Mouse (Mus musculus): ENCODE data around the gene Dync1li1.
A peak's percentile ranks its signal among the peaks of the same experiment; 100 is the strongest.
"Not testable (repeated sequence)": the region's sequence is repeated elsewhere in the genome, so short reads cannot be mapped to it uniquely, and the experiment has no call there.

Dync1li1 gene

GRCm38 (mm10) chr9:114673626-114674025 is 15.0 kb upstream of the Dync1li1 start:
- no peak for DNase-seq (ENCODE audit: low read depth, low spot score)

- no peak for DNase-seq (ENCODE audit: low read depth, low spot score)
Observed at GRCm38 (mm10) chr9:114678576-114678975, 10.0 kb upstream of the Dync1li1 start.

GRCm38 (mm10) chr9:114679944-114680343 is 8.6 kb upstream of the Dync1li1 start:
- DNase-seq (ENCODE audit: low read depth, low spot score): no peak

GRCm38 (mm10) chr9:114680531-114680930 is 8.1 kb upstream of the Dync1li1 start:
- DNase-seq (ENCODE audit: low read depth, low spot score): no peak

- DNase-seq (ENCODE audit: low read depth, low spot score): peak; percentile 16
Observed at GRCm38 (mm10) chr9:114682193-114682592, 6.4 kb upstream of the Dync1li1 start.

GRCm38 (mm10) chr9:114686245-114686644 is 2.3 kb upstream of the Dync1li1 start:
- no peak for DNase-seq (ENCODE audit: low read depth, low spot score)

- DNase-seq (ENCODE audit: low read depth, low spot score): no peak
Observed at GRCm38 (mm10) chr9:114687639-114688038, 951 bp upstream of the Dync1li1 start.

- DNase-seq (ENCODE audit: low read depth, low spot score): peak; percentile 58
Observed at GRCm38 (mm10) chr9:114688953-114689407, 390 bp downstream of the Dync1li1 start.

GRCm38 (mm10) chr9:114690119-114690601 is 1.6 kb downstream of the Dync1li1 start:
- DNase-seq (ENCODE audit: low read depth, low spot score): no peak

- no peak for DNase-seq (ENCODE audit: low read depth, low spot score)
Observed at GRCm38 (mm10) chr9:114691112-114691511, 2.5 kb downstream of the Dync1li1 start.

- DNase-seq (ENCODE audit: low read depth, low spot score): not testable (repeated sequence)
Observed at GRCm38 (mm10) chr9:114695662-114696061, 7.1 kb downstream of the Dync1li1 start.

- no peak for DNase-seq (ENCODE audit: low read depth, low spot score)
Observed at GRCm38 (mm10) chr9:114697072-114697471, 8.5 kb downstream of the Dync1li1 start.

- no peak for DNase-seq (ENCODE audit: low read depth, low spot score)
Observed at GRCm38 (mm10) chr9:114697926-114698325, 9.3 kb downstream of the Dync1li1 start.

- no peak for DNase-seq (ENCODE audit: low read depth, low spot score)
Observed at GRCm38 (mm10) chr9:114699262-114699661, 10.7 kb downstream of the Dync1li1 start.

GRCm38 (mm10) chr9:114699882-114700665 is 11.5 kb downstream of the Dync1li1 start:
- no peak for DNase-seq (ENCODE audit: low read depth, low spot score)

- DNase-seq (ENCODE audit: low read depth, low spot score): no peak
Observed at GRCm38 (mm10) chr9:114701031-114701430, 12.4 kb downstream of the Dync1li1 start.

GRCm38 (mm10) chr9:114701921-114702320 is 13.3 kb downstream of the Dync1li1 start:
- no peak for DNase-seq (ENCODE audit: low read depth, low spot score)

- no peak for DNase-seq (ENCODE audit: low read depth, low spot score)
Observed at GRCm38 (mm10) chr9:114707805-114708204, 19.2 kb downstream of the Dync1li1 start.

GRCm38 (mm10) chr9:114710345-114710744 is 21.8 kb downstream of the Dync1li1 start:
- DNase-seq (ENCODE audit: low read depth, low spot score): peak; percentile 68

GRCm38 (mm10) chr9:114713481-114713880 is 24.9 kb downstream of the Dync1li1 start:
- DNase-seq (ENCODE audit: low read depth, low spot score): no peak

- no peak for DNase-seq (ENCODE audit: low read depth, low spot score)
Observed at GRCm38 (mm10) chr9:114716677-114717331, 28.2 kb downstream of the Dync1li1 start.

GRCm38 (mm10) chr9:114727315-114727714 is 38.7 kb downstream of the Dync1li1 start:
- peak; percentile 57 for DNase-seq (ENCODE audit: low read depth, low spot score)

- DNase-seq (ENCODE audit: low read depth, low spot score): not testable (repeated sequence)
Observed at GRCm38 (mm10) chr9:114728432-114728831, 39.8 kb downstream of the Dync1li1 start.

All from A20 (cell line).